Mouse (Mus musculus): ENCODE measurements at regions not wholly inside any gene's neighbourhood (a gene's known extent, or its start where the extent isn't known, plus 50 kb on each side); places are given as distances from the start of the nearest gene placed in this dataset.

DNA sequence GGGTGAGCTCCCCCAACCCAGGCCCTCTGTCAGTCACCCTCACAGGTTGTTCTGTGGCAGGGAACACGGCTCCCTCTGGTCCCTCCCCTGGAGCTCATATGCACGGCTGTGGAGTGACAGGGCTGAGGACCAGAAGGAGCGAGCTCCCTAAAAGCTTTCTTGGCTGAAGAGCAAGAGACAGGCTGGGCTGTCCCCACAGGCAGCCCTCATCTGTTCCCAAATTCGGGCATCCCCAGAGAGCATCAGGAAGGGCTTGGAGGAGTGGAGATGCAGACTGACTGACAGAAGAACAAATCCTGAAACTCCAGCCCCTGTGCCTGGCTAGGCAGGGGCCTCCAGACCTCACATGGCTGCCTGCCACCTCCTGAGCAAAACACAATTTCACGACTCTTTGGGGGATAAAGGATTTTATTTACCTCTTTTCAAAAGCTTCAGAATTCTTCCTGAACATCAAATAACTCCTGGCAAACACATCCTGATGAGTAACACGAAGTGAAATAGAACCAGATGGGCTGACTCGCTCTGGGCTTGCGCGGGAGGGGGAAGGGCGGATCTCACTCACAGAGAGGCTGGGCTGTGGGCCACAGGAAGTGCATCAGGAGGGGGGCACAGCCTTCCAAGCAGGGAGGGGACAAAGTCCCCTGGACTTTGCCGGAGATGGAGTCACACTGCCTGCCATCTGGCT, 232.7 kb upstream of the Zmiz1 start:
- peak; percentile 79 for ATAC-seq (ENCODE audit: insufficient number of reproducible peaks, insufficient read depth, low FRiP score, low TSS enrichment, low read depth)
- peaks cover 51% of the 10 kb centered on the region for H3K4me1 ChIP-seq
- H3K9ac ChIP-seq = peak overlapping the region; percentile 49; the same call in 1 of the 2 replicates
- peak overlapping the region; percentile 49 for H3K4me2 ChIP-seq
- H3K36me3 ChIP-seq = no peaks in the 10 kb centered on the region
- H3K4me3 ChIP-seq = no peak overlapping the region
- 4% methylated on average over 11 of the region's 11 CpGs for WGBS
- no peaks in the 10 kb centered on the region for H3K9me3 ChIP-seq
- H3K27me3 ChIP-seq = no peaks in the 10 kb centered on the region
- H3K27ac ChIP-seq = peak overlapping the region; percentile 93

GRCm38 (mm10) chr14:25226840-25227506, 232.0 kb upstream of the Zmiz1 start:
- H3K4me2 ChIP-seq = peak overlapping the region; percentile 49
- ATAC-seq (ENCODE audit: insufficient number of reproducible peaks, insufficient read depth, low FRiP score, low TSS enrichment, low read depth) = no peak
- H3K9me3 ChIP-seq = no peaks in the 10 kb centered on the region
- peak overlapping the region; percentile 22; the same call in 1 of the 2 replicates for H3K9ac ChIP-seq
- no peak overlapping the region for H3K4me3 ChIP-seq
- peaks cover 53% of the 10 kb centered on the region for H3K4me1 ChIP-seq
- no peaks in the 10 kb centered on the region for H3K27me3 ChIP-seq
- 40% methylated on average over 7 of the region's 7 CpGs for WGBS
- no peaks in the 10 kb centered on the region for H3K36me3 ChIP-seq
- peak overlapping the region; percentile 93 for H3K27ac ChIP-seq

GRCm38 (mm10) chr14:25228321-25229047, 230.5 kb upstream of the Zmiz1 start:
- 53% methylated on average over 13 of the region's 13 CpGs for WGBS
- no peak overlapping the region for H3K4me2 ChIP-seq
- peak overlapping the region; percentile 93; the same call in 1 of the 2 replicates for H3K27ac ChIP-seq
- H3K9me3 ChIP-seq = no peaks in the 10 kb centered on the region
- no peak for ATAC-seq (ENCODE audit: insufficient number of reproducible peaks, insufficient read depth, low FRiP score, low TSS enrichment, low read depth)
- H3K36me3 ChIP-seq = no peaks in the 10 kb centered on the region
- no peak overlapping the region for H3K4me3 ChIP-seq
- H3K27me3 ChIP-seq = no peaks in the 10 kb centered on the region
- H3K9ac ChIP-seq = no peak overlapping the region
- peaks cover 55% of the 10 kb centered on the region for H3K4me1 ChIP-seq

DNA sequence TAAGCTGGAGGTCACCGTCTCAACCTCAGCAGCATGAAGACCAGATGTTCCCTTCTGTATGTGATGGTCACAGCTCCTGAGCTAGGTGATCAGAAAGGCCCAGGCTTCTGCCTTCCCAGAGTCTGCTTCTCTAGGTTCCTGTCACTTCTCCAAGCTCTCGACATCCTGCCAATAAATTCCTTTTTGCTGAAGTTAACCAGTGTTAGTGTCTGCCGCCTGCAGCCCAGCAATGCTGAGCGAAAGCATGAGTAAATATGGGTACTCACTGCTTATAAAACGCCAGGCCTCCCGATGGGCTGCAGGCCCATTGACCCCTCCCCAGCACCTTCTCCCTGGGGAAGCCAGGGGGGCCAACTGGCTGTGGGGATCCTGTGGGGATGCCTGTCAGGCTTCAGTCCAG, 229.4 kb upstream of the Zmiz1 start:
- no peaks in the 10 kb centered on the region for H3K27me3 ChIP-seq
- H3K9ac ChIP-seq = 0 out of 2 replicates have a peak overlapping the region, but pooled peaks have one; percentile 16
- no peak overlapping the region for H3K4me2 ChIP-seq
- no peak overlapping the region for H3K4me3 ChIP-seq
- H3K4me1 ChIP-seq = peaks cover 55% of the 10 kb centered on the region
- H3K9me3 ChIP-seq = no peaks in the 10 kb centered on the region
- ATAC-seq (ENCODE audit: insufficient number of reproducible peaks, insufficient read depth, low FRiP score, low TSS enrichment, low read depth) = no peak
- H3K36me3 ChIP-seq = no peaks in the 10 kb centered on the region
- peak overlapping the region; percentile 71 for H3K27ac ChIP-seq
- WGBS = 34% methylated on average over 6 of the region's 6 CpGs

DNA sequence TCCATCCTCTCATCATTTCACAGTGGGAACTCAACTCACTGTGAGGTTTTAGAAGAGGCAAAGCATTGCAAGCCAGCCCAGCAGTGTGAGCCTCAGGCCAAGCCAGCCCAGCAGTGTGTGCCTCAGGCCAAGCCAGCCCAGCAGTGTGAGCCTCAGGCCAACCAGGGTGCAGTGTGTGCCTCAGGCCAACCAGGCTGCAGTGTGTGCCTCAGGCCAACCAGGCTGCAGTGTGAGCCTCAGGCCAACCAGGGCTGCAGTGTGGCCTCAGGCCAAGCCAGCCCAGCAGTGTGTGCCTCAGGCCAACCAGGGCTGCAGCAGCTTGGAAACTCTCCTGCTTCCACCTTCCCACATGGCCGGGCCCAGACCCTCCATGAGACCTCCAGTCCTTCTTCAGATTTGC, 227.1 kb upstream of the Zmiz1 start:
- peaks cover 38% of the 10 kb centered on the region for H3K4me1 ChIP-seq
- WGBS = 89% methylated on average over 1 of the region's 1 CpGs

GRCm38 (mm10) chr14:25236421-25236973, 222.5 kb upstream of the Zmiz1 start:
- WGBS = 82% methylated on average over 13 of the region's 13 CpGs
- Histone ChIP-seq H3K36me3 (no peaks in the 10 kb centered on the region), H3K27me3 (no peaks in the 10 kb centered on the region), H3K4me3 (no peak overlapping the region), H3K27ac (no peak overlapping the region), H3K4me2 (no peak overlapping the region), H3K9ac (no peak overlapping the region), H3K4me1 (peaks cover 8% of the 10 kb centered on the region; the same call in 1 of the 2 replicates), H3K9me3 (no peaks in the 10 kb centered on the region)
- ATAC-seq (ENCODE audit: insufficient number of reproducible peaks, insufficient read depth, low FRiP score, low TSS enrichment, low read depth) = no peak

More for the DNA sequence above, 227.1 kb upstream of the Zmiz1 start:
- Histone ChIP-seq H3K4me3 (no peak overlapping the region), H3K36me3 (no peaks in the 10 kb centered on the region), H3K9me3 (no peaks in the 10 kb centered on the region), H3K4me2 (no peak overlapping the region), H3K27ac (no peak overlapping the region), H3K27me3 (no peaks in the 10 kb centered on the region), H3K9ac (no peak overlapping the region)
- no peak for ATAC-seq (ENCODE audit: insufficient number of reproducible peaks, insufficient read depth, low FRiP score, low TSS enrichment, low read depth)

- Histone ChIP-seq H3K4me3 (no peak overlapping the region), H3K36me3 (no peaks in the 10 kb centered on the region), H3K9me3 (no peaks in the 10 kb centered on the region), H3K4me2 (no peak overlapping the region), H3K27ac (no peak overlapping the region), H3K4me1 (peaks cover 21% of the 10 kb centered on the region), H3K9ac (no peak overlapping the region), H3K27me3 (no peaks in the 10 kb centered on the region)
- 54% methylated on average over 3 of the region's 3 CpGs for WGBS
- ATAC-seq (ENCODE audit: insufficient number of reproducible peaks, insufficient read depth, low FRiP score, low TSS enrichment, low read depth) = 0 out of 2 replicates have a peak, but pooled peaks have one; percentile 37
These were observed 219.5 kb upstream of the Zmiz1 start for GRCm38 (mm10) chr14:25239335-25239960.

GRCm38 (mm10) chr14:25242753-25243152, 216.2 kb upstream of the Zmiz1 start:
- H3K4me3 ChIP-seq = no peak overlapping the region
- no peak overlapping the region for H3K4me2 ChIP-seq
- H3K27me3 ChIP-seq = no peaks in the 10 kb centered on the region
- ATAC-seq (ENCODE audit: insufficient number of reproducible peaks, insufficient read depth, low FRiP score, low TSS enrichment, low read depth) = no peak
- no peaks in the 10 kb centered on the region for H3K9me3 ChIP-seq
- H3K27ac ChIP-seq = peak overlapping the region; percentile 60; the same call in 1 of the 2 replicates
- no peak overlapping the region for H3K9ac ChIP-seq
- peaks cover 32% of the 10 kb centered on the region for H3K4me1 ChIP-seq
- H3K36me3 ChIP-seq = no peaks in the 10 kb centered on the region
- 85% methylated on average over 5 of the region's 5 CpGs for WGBS

DNA sequence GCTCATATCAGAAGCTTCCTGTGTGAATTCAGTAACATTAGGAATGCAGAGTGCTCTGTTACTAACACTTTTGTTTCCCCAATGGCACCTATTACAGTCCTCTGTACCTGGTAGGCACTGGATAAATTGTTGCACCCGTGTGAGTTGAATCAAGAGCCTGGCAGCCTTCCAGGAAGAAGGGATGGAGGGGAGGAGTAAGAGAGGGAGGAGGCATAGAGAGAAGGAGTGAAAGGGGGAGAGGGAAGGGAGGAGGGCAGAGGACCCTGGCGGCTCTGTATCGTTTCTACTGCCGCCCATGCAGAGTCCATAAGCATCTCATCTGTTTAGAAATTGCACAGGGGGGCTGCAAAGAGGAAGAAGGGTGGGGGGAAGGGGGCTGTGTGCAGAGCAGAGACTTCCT, 215.7 kb upstream of the Zmiz1 start:
- WGBS = 10% methylated on average over 4 of the region's 4 CpGs
- Histone ChIP-seq H3K27ac (peak overlapping the region; percentile 60), H3K36me3 (no peaks in the 10 kb centered on the region), H3K4me2 (peak overlapping the region; percentile 24; the same call in 1 of the 2 replicates), H3K4me3 (no peak overlapping the region), H3K9ac (no peak overlapping the region), H3K9me3 (no peaks in the 10 kb centered on the region), H3K4me1 (peaks cover 32% of the 10 kb centered on the region), H3K27me3 (no peaks in the 10 kb centered on the region)
- no peak for ATAC-seq (ENCODE audit: insufficient number of reproducible peaks, insufficient read depth, low FRiP score, low TSS enrichment, low read depth)

DNA sequence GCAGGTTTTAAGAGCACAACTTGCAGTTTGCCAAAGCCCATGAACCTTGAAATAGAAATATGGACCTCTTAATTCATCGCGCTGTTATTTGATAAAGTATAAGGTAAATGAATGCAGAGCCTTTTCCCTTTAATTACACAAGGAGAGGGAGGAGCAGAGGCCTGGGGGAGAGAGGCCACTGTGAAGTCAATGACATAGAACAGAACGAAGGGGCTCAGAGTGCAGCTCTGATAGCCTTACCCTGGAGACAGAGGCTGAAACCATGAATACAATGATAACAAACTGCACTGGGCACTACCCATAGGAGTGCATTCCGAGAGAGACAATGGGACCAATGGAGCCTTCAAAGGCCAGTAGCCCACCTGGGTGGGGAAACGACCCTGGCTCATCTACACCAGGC, 215.3 kb upstream of the Zmiz1 start:
- no peaks in the 10 kb centered on the region for H3K36me3 ChIP-seq
- peak overlapping the region; percentile 24; the same call in 1 of the 2 replicates for H3K4me2 ChIP-seq
- H3K4me1 ChIP-seq = peaks cover 32% of the 10 kb centered on the region
- H3K27ac ChIP-seq = 0 out of 2 replicates have a peak overlapping the region, but pooled peaks have one; percentile 60
- H3K9me3 ChIP-seq = no peaks in the 10 kb centered on the region
- ATAC-seq (ENCODE audit: insufficient number of reproducible peaks, insufficient read depth, low FRiP score, low TSS enrichment, low read depth) = no peak
- WGBS = 62% methylated on average over 5 of the region's 5 CpGs
- H3K9ac ChIP-seq = no peak overlapping the region
- no peaks in the 10 kb centered on the region for H3K27me3 ChIP-seq
- no peak overlapping the region for H3K4me3 ChIP-seq

DNA sequence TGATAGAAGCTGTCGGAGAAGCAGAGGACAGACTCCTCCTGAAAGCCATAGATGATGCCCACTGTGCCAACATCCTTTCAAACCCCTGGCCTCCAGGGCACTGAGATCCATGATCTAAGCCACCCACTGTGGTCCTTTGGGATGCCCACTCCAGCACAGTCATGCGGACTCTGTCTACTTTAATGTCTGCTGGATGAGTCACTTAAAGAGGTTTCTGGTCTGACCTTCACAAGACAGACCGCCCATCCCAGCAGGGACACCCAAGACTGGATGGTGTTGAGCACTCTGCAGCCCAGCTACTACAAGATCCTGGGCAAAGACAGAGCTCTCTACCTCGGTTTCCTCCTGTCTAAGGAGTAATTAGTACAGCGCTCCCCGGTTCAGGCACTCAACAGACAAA, 214.1 kb upstream of the Zmiz1 start:
- Histone ChIP-seq H3K27ac (no peak overlapping the region), H3K4me1 (peaks cover 32% of the 10 kb centered on the region), H3K9me3 (no peaks in the 10 kb centered on the region), H3K9ac (no peak overlapping the region), H3K36me3 (no peaks in the 10 kb centered on the region), H3K4me3 (no peak overlapping the region), H3K27me3 (no peaks in the 10 kb centered on the region), H3K4me2 (no peak overlapping the region)
- no peak for ATAC-seq (ENCODE audit: insufficient number of reproducible peaks, insufficient read depth, low FRiP score, low TSS enrichment, low read depth)
- 91% methylated on average over 6 of the region's 6 CpGs for WGBS

All from embryonic facial prominence, embryonic 13.5 days (tissue).